Mouse (Mus musculus) cerebellum, postnatal 36 days (tissue): ENCODE measurements around the gene Clmp.
A peak's percentile ranks its signal among the peaks of the same experiment; 100 is the strongest.

ENCODE experiments used
- DNase-seq, 2 experiments: peaks; one replicate each; pipeline ENCODE4 v3.0.0; 2021 to 2022; ENCODE audit warnings: mixed read lengths in 2 of 2

Clmp gene

GRCm38 (mm10) chr9:40685801-40686420 is at the start of gene Clmp:
TSS of gene Clmp (plus strand) at chr9:40685962.
- peak; percentile 55 to 58 for DNase-seq

- DNase-seq = peak; percentile 74 to 86
Measured at GRCm38 (mm10) chr9:40636054-40636453, 49.7 kb upstream of the Clmp start.

- DNase-seq = no peak
Measured at GRCm38 (mm10) chr9:40637705-40638393, 47.9 kb upstream of the Clmp start.

GRCm38 (mm10) chr9:40638394-40639049 is 47.2 kb upstream of the Clmp start:
- peak; percentile 61 to 67 for DNase-seq

- DNase-seq = no peak
Measured at GRCm38 (mm10) chr9:40639536-40640187, 46.1 kb upstream of the Clmp start.

- no peak for DNase-seq
Measured at GRCm38 (mm10) chr9:40641318-40641717, 44.4 kb upstream of the Clmp start.

- no peak for DNase-seq
Measured at GRCm38 (mm10) chr9:40642470-40643220, 43.1 kb upstream of the Clmp start.

- no peak for DNase-seq
Measured at GRCm38 (mm10) chr9:40649444-40649843, 36.3 kb upstream of the Clmp start.

GRCm38 (mm10) chr9:40649983-40650382 is 35.8 kb upstream of the Clmp start:
- DNase-seq = no peak

- no peak for DNase-seq
Measured at GRCm38 (mm10) chr9:40651239-40651859, 34.4 kb upstream of the Clmp start.

GRCm38 (mm10) chr9:40652757-40653156 is 33.0 kb upstream of the Clmp start:
- DNase-seq = no peak

- DNase-seq = no peak
Measured at GRCm38 (mm10) chr9:40666190-40666803, 19.5 kb upstream of the Clmp start.

- DNase-seq = no peak
Measured at GRCm38 (mm10) chr9:40670313-40670712, 15.4 kb upstream of the Clmp start, which contains the start of gene Gm21915. TSS of gene Gm21915 (plus strand) at chr9:40670613.

- no peak for DNase-seq
Measured at GRCm38 (mm10) chr9:40671323-40671930, 14.3 kb upstream of the Clmp start.

- no peak for DNase-seq
Measured at GRCm38 (mm10) chr9:40675203-40675958, 10.4 kb upstream of the Clmp start.

GRCm38 (mm10) chr9:40678653-40679052 is 7.1 kb upstream of the Clmp start:
- no peak for DNase-seq

- DNase-seq = no peak
Measured at GRCm38 (mm10) chr9:40686421-40686899, 698 bp downstream of the Clmp start.

GRCm38 (mm10) chr9:40687053-40687452 is 1.3 kb downstream of the Clmp start:
- DNase-seq = no peak

GRCm38 (mm10) chr9:40687553-40687952 is 1.8 kb downstream of the Clmp start:
- DNase-seq = no peak

- DNase-seq = no peak
Measured at GRCm38 (mm10) chr9:40690511-40690910, 4.7 kb downstream of the Clmp start.
